In genomic region chr6:86848580-86848914, GRCm38 (mm10) we compare ENCODE assay signal across 8 mouse cellular contexts. TPM values are rescaled to one million over a fixed set of nuclear protein-coding genes. Genes with fewer than 3 reads are reported as not detected.
DNase-seq lines count a peak whose midpoint lies in the region; ATAC-seq and TF ChIP-seq lines count a peak whose summit lies in the region.

No protein-coding gene starts in this region.

- H3K9me3 ChIP-seq in heart, embryonic 12.5 days (replicated peaks): no peaks in the 10 kb centered on the region
- H3K9me3 ChIP-seq in MEL (replicated peaks; ENCODE audit: insufficient read depth, low read length): no peaks in the 10 kb centered on the region
- H3K9me3 ChIP-seq in hindbrain, embryonic 10.5 days: no peaks in the 10 kb centered on the region

- intact Hi-C loops in left cerebral cortex, postnatal 36 days (cut with DNase I): loop anchor here (2.0 kb wide), 1 partner anchor 70 kb away; no protein-coding TSS in a partner anchor

- TF ChIP-seq POLR2A in MEL (IDR thresholded peaks at IDR 0.05; ENCODE audit: control insufficient read depth in 1 of 2, insufficient read depth in 1 of 2, low read depth in 1 of 2, low read length in 2 of 2, poor library complexity in 1 of 2): no peak

- peak overlapping the region; percentile 93 for H3K9ac ChIP-seq in heart, embryonic 12.5 days
- H3K9ac ChIP-seq in MEL (ENCODE audit: control insufficient read depth, low read depth, low read length, poor library complexity, severe bottlenecking): peak overlapping the region; percentile 91

- H3K4me1 ChIP-seq in heart, embryonic 12.5 days (replicated peaks): peaks cover 35% of the 10 kb centered on the region
- H3K4me1 ChIP-seq in MEL (ENCODE audit: control insufficient read depth in 1 of 2, insufficient read depth in 2 of 2, low read length in 2 of 2): peaks cover 10 to 31% of the 10 kb centered on the region in 2 experiments
- H3K4me1 ChIP-seq in hindbrain, embryonic 10.5 days (replicated peaks): peaks cover 38% of the 10 kb centered on the region

- no peak for TF ChIP-seq CTCF in MEL (IDR thresholded peaks at IDR 0.05 in 2 of 3, conservative IDR thresholded peaks at IDR 0.05 in 1 of 3; ENCODE audit: control insufficient read depth in 1 of 3, insufficient read depth in 1 of 3, low read depth in 2 of 3, low read length in 3 of 3, poor library complexity in 1 of 3, severe bottlenecking in 1 of 3)

- no peak for DNase-seq in heart, adult 11 months
- no peak for DNase-seq in MEL (ENCODE audit: low read depth, low spot score)
- no peak for DNase-seq in hindbrain, embryonic 10.5 days (ENCODE audit: low spot score)
- no peak for DNase-seq in left cerebral cortex, postnatal 36 days (ENCODE audit: low spot score in 2 of 2)
- DNase-seq in layer of hippocampus, adult 18-20 months (ENCODE audit: low spot score in 2 of 2): no peak

- peaks cover 32% of the 10 kb centered on the region for H3K79me2 ChIP-seq in MEL (ENCODE audit: control insufficient read depth, insufficient read depth, low read length, poor library complexity)

- H3K27ac ChIP-seq in heart, embryonic 12.5 days (ENCODE audit: poor library complexity, severe bottlenecking): peak overlapping the region; percentile 97
- H3K27ac ChIP-seq in MEL (ENCODE audit: control insufficient read depth, low read depth, low read length): no peak overlapping the region
- H3K27ac ChIP-seq in hindbrain, embryonic 10.5 days: peak overlapping the region; percentile 97

- peak overlapping the region; percentile 93 for H3K4me3 ChIP-seq in heart, embryonic 12.5 days
- peak overlapping the region; percentile 81 to 95 for H3K4me3 ChIP-seq in MEL (ENCODE audit: control insufficient read depth in 1 of 2, insufficient read depth in 1 of 2, low read depth in 2 of 2, low read length in 2 of 2)
- peak overlapping the region; percentile 84 for H3K4me3 ChIP-seq in hindbrain, embryonic 10.5 days

- TF ChIP-seq EP300 in MEL (IDR thresholded peaks at IDR 0.05; ENCODE audit: low read depth in 1 of 2, low read length in 2 of 2): no peak

- 1% methylated on average over 12 of the region's 12 CpGs for WGBS in heart, embryonic 12.5 days
- WGBS in hindbrain, embryonic 10.5 days: 1% methylated on average over 12 of the region's 12 CpGs

- H3K36me3 ChIP-seq in heart, embryonic 12.5 days: peaks cover 4% of the 10 kb centered on the region
- peaks cover 0 to 39% of the 10 kb centered on the region in 2 experiments; a peak in 2 of 4 replicates for H3K36me3 ChIP-seq in MEL (ENCODE audit: control insufficient read depth in 1 of 2, insufficient read depth in 2 of 2, low read length in 2 of 2)
- 0 out of 2 replicates have a peak, but pooled peaks cover 4% of the 10 kb centered on the region for H3K36me3 ChIP-seq in hindbrain, embryonic 10.5 days

- no peak for TF ChIP-seq RAD21 in MEL (IDR thresholded peaks at IDR 0.05; ENCODE audit: low read depth, low read length)

- no peaks in the 10 kb centered on the region for H3K27me3 ChIP-seq in heart, embryonic 12.5 days (replicated peaks)
- no peaks in the 10 kb centered on the region for H3K27me3 ChIP-seq in MEL (ENCODE audit: control insufficient read depth in 1 of 2, insufficient read depth in 2 of 2, low read length in 2 of 2)
- H3K27me3 ChIP-seq in hindbrain, embryonic 10.5 days (ENCODE audit: insufficient read depth, poor library complexity, severe bottlenecking): no peaks in the 10 kb centered on the region

- peak overlapping the region; percentile 92 for H3K4me2 ChIP-seq in heart, embryonic 12.5 days

- ATAC-seq in heart, embryonic 12.5 days (ENCODE audit: insufficient number of reproducible peaks, low FRiP score): peak; percentile 23
- ATAC-seq in megakaryocyte-erythroid progenitor cell, adult 5-6 weeks (replicated peaks; ENCODE audit: low FRiP score, low TSS enrichment, poor library complexity, severe bottlenecking): peak; percentile 55
- no peak for ATAC-seq in frontal cortex, adult (ENCODE audit: low TSS enrichment)

TF ChIP-seq in MEL, 35 proteins besides CTCF, POLR2A, EP300 and RAD21:
- TF ChIP-seq ZKSCAN1 (IDR thresholded peaks at IDR 0.05; ENCODE audit: low read depth, low read length) (no peak), NELFE (IDR thresholded peaks at IDR 0.05; ENCODE audit: low read depth, low read length) (no peak), USF2 (IDR thresholded peaks at IDR 0.05; ENCODE audit: borderline replicate concordance in 1 of 2, insufficient read depth in 1 of 2, low read depth in 1 of 2, low read length in 2 of 2) (no peak), GATA1 (IDR thresholded peaks at IDR 0.05; ENCODE audit: low read depth, low read length) (no peak), HCFC1 (IDR thresholded peaks at IDR 0.05; ENCODE audit: low read depth, low read length) (no peak), SIN3A (IDR thresholded peaks at IDR 0.05; ENCODE audit: low read length) (no peak)

RNA-seq across cellular contexts. Expression of gene Aak1, which starts 0.8 kb away (rescaled TPM):
- 33.5 and 36.2 TPM in 2 replicates for polyA plus RNA-seq in heart, embryonic 12.5 days (2016; fragmentation: Nextera tagmentation; extraction: Ambion mirVana)
- 6.4 and 7.2 TPM in 2 replicates for total RNA-seq in MEL (2012; rRNA removed)
- polyA plus RNA-seq in MEL (2012; ENCODE audit: insufficient read depth in 1 of 2, insufficient read length in 2 of 2, low read depth in 1 of 2, low replicate concordance in 2 of 2, missing spikeins in 1 of 2): 100 to 1,000 TPM in 1 of 2 experiments, 10 to 100 TPM in 1; 25.4 to 353 TPM
- polyA plus RNA-seq in hindbrain, embryonic 10.5 days (2016; fragmentation: Nextera tagmentation; extraction: Ambion mirVana): 12.1 and 18.8 TPM in 2 replicates
- total RNA-seq in megakaryocyte-erythroid progenitor cell, adult 5-6 weeks (2014; fragmentation: Nextera tagmentation): 23.7 and 33.3 TPM in 2 replicates
- 7.0 and 7.9 TPM in 2 replicates for total RNA-seq in megakaryocyte-erythroid progenitor cell, adult 5-6 weeks (2017)
- 100 to 1,000 TPM; 399 to 437 TPM for total RNA-seq in left cerebral cortex, postnatal 36 days (2021)
- 100 to 1,000 TPM; 414 to 457 TPM for total RNA-seq in layer of hippocampus, adult 18-20 months (2021)

RNA-seq across cellular contexts. Expression of gene Anxa4, which starts 55.2 kb away (rescaled TPM):
- 15.3 and 17.6 TPM in 2 replicates for polyA plus RNA-seq in heart, embryonic 12.5 days (2016; fragmentation: Nextera tagmentation; extraction: Ambion mirVana)
- total RNA-seq in MEL (2012; rRNA removed): 30.4 and 31.1 TPM in 2 replicates
- polyA plus RNA-seq in MEL (2012; ENCODE audit: insufficient read depth in 1 of 2, insufficient read length in 2 of 2, low read depth in 1 of 2, low replicate concordance in 2 of 2, missing spikeins in 1 of 2): 100 to 1,000 TPM in 1 of 2 experiments, 10 to 100 TPM in 1; 53.6 to 176 TPM
- polyA plus RNA-seq in hindbrain, embryonic 10.5 days (2016; fragmentation: Nextera tagmentation; extraction: Ambion mirVana): 7.4 and 8.7 TPM in 2 replicates
- total RNA-seq in megakaryocyte-erythroid progenitor cell, adult 5-6 weeks (2014; fragmentation: Nextera tagmentation): 8.7 and 10.9 TPM in 2 replicates
- 15.2 and 19.4 TPM in 2 replicates for total RNA-seq in megakaryocyte-erythroid progenitor cell, adult 5-6 weeks (2017)
- 1 to 10 TPM; 4.6 to 6.3 TPM for total RNA-seq in left cerebral cortex, postnatal 36 days (2021)
- 1 to 10 TPM; 6.7 to 7.2 TPM for total RNA-seq in layer of hippocampus, adult 18-20 months (2021)

Comparison
In these comparisons a context has a peak if more than half of its experiments do, and no peak if none do; other contexts are left out.
1. RNA of gene Aak1, which starts 0.8 kb away (total RNA-seq): 414 to 457 TPM in layer of hippocampus, adult 18-20 months and 399 to 437 TPM in left cerebral cortex, postnatal 36 days; 7.0 to 33.3 TPM in megakaryocyte-erythroid progenitor cell, adult 5-6 weeks and 6.4 to 7.2 TPM in MEL; every median in the first group is over 10 times any median in the second.
2. Peak in every context shown above with its lines, with median percentiles within 50 percentile points of each other: H3K4me3 ChIP-seq.